Mouse (Mus musculus) limb, embryonic 13.5 days (tissue): Measurements from ENCODE around the gene Gjd3. TPM values are rescaled to one million over a fixed set of nuclear protein-coding genes. Genes with fewer than 3 reads are reported as not detected.
A peak's percentile ranks its signal among the peaks of the same experiment; 100 is the strongest.

Experiments used
- ATAC-seq: fragments of 200-750 bp; cut with Nextera tagmentation; 2 replicates; pipeline ENCODE4 v1.8.0; 2017; ENCODE audit warnings: low read depth, moderate number of reproducible peaks, moderate TSS enrichment; ENCODE audit not compliant: low FRiP score
- H3K27ac ChIP-seq: fragments of 300-500 bp; sonication (generic); 2 replicates; pipeline ENCODE4 v1.5.1; 2015; ENCODE audit warnings: inconsistent platforms, mild to moderate bottlenecking, moderate library complexity
- H3K27me3 ChIP-seq: fragments of 300-500 bp; sonication (generic); 2 replicates; pipeline ENCODE4 v1.6.1; 2015; ENCODE audit warnings: mild to moderate bottlenecking, inconsistent platforms
- H3K36me3 ChIP-seq: fragments of 300-500 bp; sonication (generic); 2 replicates; pipeline ENCODE4 v1.6.1; 2015; ENCODE audit warnings: inconsistent platforms, mild to moderate bottlenecking, moderate library complexity
- H3K4me1 ChIP-seq: fragments of 300-500 bp; sonication (generic); 2 replicates; pipeline ENCODE4 v1.6.1; 2015; ENCODE audit warnings: inconsistent platforms
- H3K4me2 ChIP-seq: fragments of 300-500 bp; sonication (generic); replicated peaks from 2 replicates; pipeline ENCODE4 v1.6.1; 2015; ENCODE audit warnings: inconsistent platforms, mild to moderate bottlenecking, moderate library complexity
- H3K4me3 ChIP-seq: fragments of 300-500 bp; sonication (generic); 2 replicates; pipeline ENCODE4 v1.5.1; 2015; ENCODE audit warnings: moderate library complexity, mild to moderate bottlenecking, inconsistent platforms
- H3K9ac ChIP-seq: fragments of 300-500 bp; sonication (generic); 2 replicates; pipeline ENCODE4 v1.6.1; 2015; ENCODE audit warnings: mild to moderate bottlenecking, inconsistent platforms
- H3K9me3 ChIP-seq: fragments of 300-500 bp; sonication (generic); 2 replicates; pipeline ENCODE4 v1.6.1; 2016; ENCODE audit warnings: inconsistent platforms
- WGBS: fragments of 180-500 bp; shearing (Covaris S2); methylation state at CpG from one replicate; pipeline ENCODE4 v1.1.7; 2015; 5-methylcytosine and 5-hydroxymethylcytosine counted together
- polyA plus RNA-seq: library from polyadenylated mRNA; unstranded; fragments of >200 nt; fragmentation: Nextera tagmentation; extraction: Ambion mirVana; gene quantifications from 2 replicates; pipeline ENCODE4 v1.2.1, GENCODE M21; 2015

Gjd3 gene
- 0.41 and 0.78 TPM in 2 replicates for polyA plus RNA-seq

DNA sequence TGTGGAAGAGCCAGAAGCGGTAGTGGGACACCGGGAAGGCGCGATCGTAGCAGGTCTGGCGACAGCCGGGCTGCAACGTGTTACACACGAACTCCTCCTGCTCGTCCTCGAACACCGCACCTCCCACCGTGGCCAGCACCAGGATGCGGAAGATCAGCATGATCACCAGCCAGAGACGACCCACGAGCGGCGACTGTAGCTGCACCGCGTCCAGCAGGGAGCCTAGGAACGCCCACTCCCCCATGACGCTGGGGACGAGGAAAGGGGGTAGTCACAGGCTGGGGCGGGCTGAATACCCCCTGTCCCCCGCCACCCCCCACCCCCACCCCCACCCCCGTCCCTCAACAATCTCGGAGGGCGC is at the start of gene Gjd3:
TSS of gene Gjd3 (minus strand) at position 244 of the 361 bp plus-strand sequence.
- Histone ChIP-seq H3K36me3 (no peaks in the 10 kb centered on the region), H3K9ac (peak within 1 kb of the TSS; percentile 71), H3K27me3 (peaks cover 14% of the 10 kb centered on the region), H3K4me2 (peak within 1 kb of the TSS; percentile 96), H3K9me3 (no peaks in the 10 kb centered on the region), H3K27ac (peak within 1 kb of the TSS; percentile 28; the same call in 1 of the 2 replicates), H3K4me3 (peak within 1 kb of the TSS; percentile 63), H3K4me1 (peaks cover 25% of the 10 kb centered on the region)
- no peak for ATAC-seq
- 2% methylated on average over 28 of the region's 28 CpGs for WGBS

DNA sequence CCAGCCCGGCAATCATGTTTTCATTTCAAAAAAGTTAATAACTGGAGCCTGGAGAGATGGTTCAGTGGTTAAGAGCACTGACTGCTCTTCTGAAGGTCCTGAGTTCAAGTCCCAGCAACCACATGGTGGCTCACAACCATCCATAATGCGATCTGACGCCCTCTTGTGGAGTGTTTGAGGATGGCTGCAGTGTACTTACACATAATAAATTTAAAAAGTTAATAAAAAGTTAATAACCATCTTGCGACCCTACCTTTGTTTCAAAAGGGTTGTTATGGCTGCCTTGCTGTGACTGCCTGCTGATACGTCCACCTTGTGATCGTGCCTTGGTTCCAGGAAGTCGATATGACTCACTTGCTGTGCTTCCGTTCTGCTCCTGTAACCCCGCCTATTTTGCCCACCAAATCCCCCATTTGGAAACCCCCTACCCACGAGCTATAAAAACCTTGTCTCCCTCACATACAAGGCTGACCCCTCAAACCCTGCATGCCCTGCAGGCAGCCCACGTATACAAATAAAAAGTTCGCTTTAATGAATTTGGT is 44.2 kb upstream of the Gjd3 start:
- 78% methylated on average over 12 of the region's 12 CpGs for WGBS
- Histone ChIP-seq H3K4me3 (no peak overlapping the region), H3K27ac (no peak overlapping the region), H3K27me3 (no peaks in the 10 kb centered on the region), H3K9me3 (no peaks in the 10 kb centered on the region), H3K4me1 (peaks cover 22% of the 10 kb centered on the region), H3K4me2 (no peak overlapping the region), H3K36me3 (peaks cover 2% of the 10 kb centered on the region; the same call in 1 of the 2 replicates), H3K9ac (no peak overlapping the region)
- ATAC-seq, result no peak

DNA sequence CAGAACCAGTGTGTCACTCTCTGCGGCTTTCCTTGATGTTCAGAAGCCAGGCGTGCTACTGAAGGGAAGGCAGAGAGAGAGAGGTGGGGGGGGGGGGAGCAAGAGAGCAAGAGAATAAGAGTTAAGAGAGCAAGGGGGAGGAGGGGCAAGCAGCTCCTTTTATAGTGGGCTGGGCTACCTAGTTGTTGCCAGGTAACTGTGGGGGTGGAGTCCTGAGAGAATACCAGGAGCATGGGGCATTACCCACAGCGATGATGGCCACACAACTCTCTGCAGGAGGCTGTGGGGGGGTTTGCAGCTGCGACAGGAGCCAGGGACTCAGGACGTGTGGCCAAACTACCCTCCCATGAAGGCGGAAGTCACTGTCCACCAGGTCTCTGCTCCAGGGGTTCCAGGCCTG is 43.1 kb upstream of the Gjd3 start:
- H3K9ac ChIP-seq, result no peak overlapping the region
- WGBS, result 84% methylated on average over 6 of the region's 6 CpGs
- ATAC-seq, result no peak
- no peak overlapping the region for H3K27ac ChIP-seq
- no peaks in the 10 kb centered on the region for H3K9me3 ChIP-seq
- H3K4me1 ChIP-seq, result peaks cover 28% of the 10 kb centered on the region
- H3K4me3 ChIP-seq, result no peak overlapping the region
- H3K36me3 ChIP-seq, result peaks cover 12% of the 10 kb centered on the region
- H3K27me3 ChIP-seq, result no peaks in the 10 kb centered on the region
- no peak overlapping the region for H3K4me2 ChIP-seq

DNA sequence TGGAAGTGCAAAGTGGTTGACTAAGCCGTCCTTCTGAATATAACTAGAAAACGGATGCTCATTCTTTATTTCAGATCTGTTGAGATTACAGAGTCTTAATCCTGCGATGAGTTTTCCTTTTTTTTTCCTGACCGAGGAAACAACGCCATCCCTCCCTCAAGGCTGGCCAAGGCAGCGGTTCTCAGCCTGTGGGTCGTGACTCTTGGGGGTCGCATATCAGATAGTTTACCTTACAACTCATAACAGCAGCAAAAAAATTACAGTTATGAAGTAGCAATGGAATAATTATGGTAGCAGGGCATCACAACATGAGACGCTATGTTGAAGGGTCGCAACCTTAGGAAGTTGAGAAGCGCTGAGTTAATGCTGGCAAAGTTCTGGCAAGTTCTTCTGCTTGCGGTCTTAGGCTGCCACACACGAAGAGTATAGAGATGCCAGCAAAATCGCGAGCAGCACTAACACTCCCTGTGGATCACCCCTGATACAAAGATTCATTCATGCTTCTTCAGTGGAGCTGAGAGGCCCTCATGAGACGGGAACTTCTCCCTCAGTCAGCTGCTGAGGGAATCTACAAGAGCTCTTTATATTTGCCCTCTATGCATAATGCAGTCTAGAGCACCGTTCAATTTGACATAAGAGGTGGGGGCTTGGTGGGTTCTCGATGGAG is 41.8 kb upstream of the Gjd3 start:
- Histone ChIP-seq H3K4me2 (peak overlapping the region; percentile 63), H3K4me3 (peak overlapping the region; percentile 80), H3K9me3 (no peaks in the 10 kb centered on the region), H3K9ac (no peak overlapping the region), H3K27ac (peak overlapping the region; percentile 63), H3K27me3 (no peaks in the 10 kb centered on the region), H3K4me1 (peaks cover 29% of the 10 kb centered on the region), H3K36me3 (peaks cover 22% of the 10 kb centered on the region)
- WGBS, result 44% methylated on average over 18 of the region's 18 CpGs
- peak; percentile 17; the same call in 1 of the 2 replicates for ATAC-seq

DNA sequence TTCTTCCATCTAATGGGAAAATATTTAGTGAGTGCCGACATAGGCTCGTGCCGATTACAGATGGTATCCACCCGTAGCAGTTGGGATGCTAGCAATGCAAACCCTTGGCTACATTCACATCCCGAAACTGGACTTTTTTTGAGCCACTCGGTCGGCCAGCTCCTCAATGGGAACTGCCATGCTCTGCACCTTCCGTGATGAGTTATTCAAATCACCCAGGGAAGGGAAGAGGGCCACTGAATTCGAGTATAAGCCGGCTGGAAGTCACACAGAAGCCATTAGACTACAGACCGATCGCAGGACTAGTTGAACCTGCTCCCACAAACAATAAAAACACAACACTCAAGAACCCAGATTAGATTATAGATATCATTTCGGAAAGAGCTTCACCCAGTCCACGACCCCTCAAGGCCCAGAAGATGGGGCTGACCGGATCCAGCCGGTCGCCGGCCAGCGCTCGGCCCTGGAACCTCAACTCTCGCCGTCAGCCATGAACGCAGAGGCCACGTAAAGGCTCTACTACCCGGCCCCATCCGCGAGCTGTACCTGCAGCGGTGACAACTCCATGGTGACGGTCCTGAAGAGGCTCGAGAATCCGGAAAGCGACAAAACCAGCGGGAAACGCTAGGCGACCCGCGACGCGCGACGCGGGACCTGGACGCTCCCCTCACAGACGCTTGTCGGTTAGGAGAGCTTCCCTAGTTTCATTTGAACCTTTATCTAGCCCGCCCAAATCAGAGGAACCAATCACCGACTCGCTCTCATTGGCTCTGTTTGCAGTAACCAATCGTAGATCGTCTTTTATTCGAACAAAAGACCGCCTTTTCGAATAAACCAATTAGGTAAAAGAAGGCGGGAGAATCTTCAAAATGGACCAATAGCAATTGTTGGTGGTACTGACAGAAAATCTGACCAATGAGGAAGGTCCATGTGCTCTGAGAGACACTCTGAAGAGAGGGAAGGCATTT is 41.0 kb upstream of the Gjd3 start, which contains the start of gene Top2a:
TSS of gene Top2a (minus strand) at position 690 of the 968 bp plus-strand sequence.
- peaks cover 29% of the 10 kb centered on the region for H3K4me1 ChIP-seq
- no peaks in the 10 kb centered on the region for H3K27me3 ChIP-seq
- peak within 1 kb of the TSS; percentile 80 for H3K4me3 ChIP-seq
- WGBS, result under 1% methylated on average over 54 of the region's 54 CpGs
- H3K27ac ChIP-seq, result peak within 1 kb of the TSS; percentile 63
- H3K9ac ChIP-seq, result peak within 1 kb of the TSS; percentile 88
- peak within 1 kb of the TSS; percentile 79 for H3K4me2 ChIP-seq
- no peaks in the 10 kb centered on the region for H3K9me3 ChIP-seq
- ATAC-seq, result peak; percentile 97
- H3K36me3 ChIP-seq, result peaks cover 25% of the 10 kb centered on the region

DNA sequence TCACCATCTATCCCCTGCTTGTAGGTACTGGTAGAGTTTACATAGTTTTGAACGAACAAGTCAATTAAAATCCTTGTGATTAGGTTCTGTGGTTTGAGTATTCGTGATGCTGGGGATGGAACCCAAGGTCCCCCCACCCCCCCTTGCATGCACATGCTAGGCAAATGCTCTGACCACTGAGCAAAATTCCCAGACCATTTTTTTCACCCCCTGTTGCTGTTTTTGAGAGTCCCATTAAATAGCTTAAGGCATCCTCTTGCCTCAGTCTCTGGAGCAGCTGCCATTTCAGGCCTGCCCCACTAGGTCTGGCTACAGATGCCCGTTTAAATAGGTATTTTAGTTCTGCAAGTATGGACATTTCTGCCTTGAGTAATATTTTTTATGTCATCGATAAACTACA is 40.3 kb upstream of the Gjd3 start:
- peak overlapping the region; percentile 88 for H3K9ac ChIP-seq
- H3K27me3 ChIP-seq, result no peaks in the 10 kb centered on the region
- peaks cover 31% of the 10 kb centered on the region for H3K36me3 ChIP-seq
- 6% methylated on average over 4 of the region's 4 CpGs for WGBS
- H3K4me2 ChIP-seq, result peak overlapping the region; percentile 79
- H3K4me3 ChIP-seq, result peak overlapping the region; percentile 80
- no peak overlapping the region for H3K27ac ChIP-seq
- H3K9me3 ChIP-seq, result no peaks in the 10 kb centered on the region
- ATAC-seq, result no peak
- H3K4me1 ChIP-seq, result peaks cover 29% of the 10 kb centered on the region

DNA sequence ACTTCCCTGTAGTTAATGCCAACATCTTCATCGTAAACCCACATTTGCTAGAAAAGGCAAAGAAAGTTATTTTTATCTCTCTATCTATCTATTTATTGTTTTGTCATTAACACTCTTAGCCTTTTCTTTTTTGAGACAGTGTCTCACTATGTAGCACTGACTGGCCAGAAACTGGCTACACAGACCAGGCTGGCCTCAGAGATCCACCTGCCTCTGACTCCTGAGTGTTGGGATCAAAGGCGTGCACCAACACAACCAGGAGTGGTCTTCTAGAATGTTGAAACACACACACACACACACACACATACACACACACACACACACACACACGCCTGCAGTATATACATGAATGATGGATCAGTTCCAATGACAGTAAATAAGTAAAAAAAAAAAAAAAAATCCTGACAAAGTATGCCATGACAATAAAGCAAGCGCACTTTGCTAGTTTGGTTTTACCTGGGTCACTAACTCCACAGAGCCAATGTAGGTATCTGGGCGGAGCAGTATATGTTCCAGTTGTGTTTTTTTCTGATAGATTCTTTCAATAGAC is 39.6 kb upstream of the Gjd3 start:
- ATAC-seq, result no peak
- Histone ChIP-seq H3K4me2 (peak overlapping the region; percentile 79), H3K9ac (peak overlapping the region; percentile 88), H3K9me3 (no peaks in the 10 kb centered on the region), H3K27ac (no peak overlapping the region), H3K4me1 (peaks cover 29% of the 10 kb centered on the region), H3K27me3 (no peaks in the 10 kb centered on the region), H3K36me3 (peaks cover 37% of the 10 kb centered on the region), H3K4me3 (peak overlapping the region; percentile 80)
- WGBS, result 86% methylated on average over 5 of the region's 5 CpGs

DNA sequence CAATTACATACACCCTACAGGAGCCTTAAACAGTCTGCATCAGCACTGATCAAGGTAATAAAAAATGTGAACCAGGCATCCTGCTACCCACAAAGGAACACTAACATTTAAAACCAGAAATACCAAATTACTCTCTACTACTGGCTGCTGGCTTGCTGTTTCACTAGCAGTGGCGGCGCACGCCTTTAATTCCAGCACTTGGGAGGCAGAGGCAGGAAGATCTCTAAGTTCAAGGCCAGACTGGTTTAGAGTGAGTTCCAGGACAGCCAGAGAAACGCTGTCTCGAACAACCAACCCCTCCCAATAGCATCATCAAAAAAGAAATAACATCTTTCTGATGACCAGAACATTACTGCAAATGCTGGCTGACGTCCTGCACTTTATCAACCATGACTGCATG is 37.0 kb upstream of the Gjd3 start:
- Histone ChIP-seq H3K36me3 (peaks cover 62% of the 10 kb centered on the region), H3K27ac (no peak overlapping the region), H3K4me2 (no peak overlapping the region)

DNA sequence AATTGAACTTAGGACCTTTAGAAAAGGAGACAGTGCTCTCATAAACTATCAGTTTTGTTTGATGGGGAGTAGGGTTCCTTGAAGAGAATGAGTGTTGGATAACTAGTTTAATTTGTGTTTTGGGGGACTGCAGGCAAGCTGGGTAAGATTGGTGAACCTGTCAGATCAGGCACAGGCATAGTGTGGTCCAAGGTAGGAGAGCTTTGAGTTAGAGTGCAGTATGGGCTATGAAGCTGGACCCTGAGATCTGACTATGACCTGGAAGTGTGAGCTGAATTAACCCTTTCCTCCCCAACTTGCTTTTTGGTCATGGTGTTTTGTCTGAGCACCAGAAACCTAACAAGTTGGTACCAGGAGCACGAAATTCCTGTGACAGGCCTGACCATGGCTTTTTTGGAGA is 31.0 kb upstream of the Gjd3 start:
- Histone ChIP-seq H3K4me2 (no peak overlapping the region), H3K9ac (no peak overlapping the region), H3K36me3 (peaks cover 96% of the 10 kb centered on the region), H3K27me3 (no peaks in the 10 kb centered on the region), H3K27ac (no peak overlapping the region), H3K4me1 (no peaks in the 10 kb centered on the region), H3K9me3 (no peaks in the 10 kb centered on the region), H3K4me3 (no peak overlapping the region)
- 82% methylated on average over 1 of the region's 1 CpGs for WGBS
- ATAC-seq, result no peak

More for the DNA sequence above, 37.0 kb upstream of the Gjd3 start:
- Histone ChIP-seq H3K27me3 (no peaks in the 10 kb centered on the region), H3K9me3 (no peaks in the 10 kb centered on the region), H3K4me3 (no peak overlapping the region), H3K9ac (no peak overlapping the region), H3K4me1 (peaks cover 27% of the 10 kb centered on the region)
- ATAC-seq, result no peak
- WGBS, result 95% methylated on average over 6 of the region's 6 CpGs

DNA sequence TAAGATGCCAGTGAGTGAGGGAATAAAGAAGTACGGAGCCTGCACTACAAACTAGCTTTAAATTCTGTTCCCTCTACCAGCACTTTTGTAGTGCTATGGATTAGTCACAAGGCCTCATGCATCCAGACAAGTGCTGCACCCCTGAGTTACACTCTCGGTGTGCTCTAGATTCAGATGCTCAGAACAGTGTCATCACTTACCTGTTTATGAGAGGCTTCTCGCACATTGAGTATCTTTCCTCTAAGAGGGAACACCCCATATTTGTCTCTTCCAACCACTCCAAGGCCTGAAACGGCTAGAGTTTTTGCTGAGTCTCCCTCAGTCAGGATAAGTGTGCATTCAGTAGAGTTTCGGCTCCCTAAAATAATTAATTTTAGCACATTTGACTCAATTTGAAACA is 27.9 kb upstream of the Gjd3 start:
- ATAC-seq, result no peak
- H3K9me3 ChIP-seq, result no peaks in the 10 kb centered on the region
- H3K27ac ChIP-seq, result no peak overlapping the region
- H3K27me3 ChIP-seq, result no peaks in the 10 kb centered on the region
- H3K4me1 ChIP-seq, result no peaks in the 10 kb centered on the region
- no peak overlapping the region for H3K4me2 ChIP-seq
- no peak overlapping the region for H3K9ac ChIP-seq
- no peak overlapping the region for H3K4me3 ChIP-seq
- H3K36me3 ChIP-seq, result peaks cover 94% of the 10 kb centered on the region
- 95% methylated on average over 5 of the region's 5 CpGs for WGBS

DNA sequence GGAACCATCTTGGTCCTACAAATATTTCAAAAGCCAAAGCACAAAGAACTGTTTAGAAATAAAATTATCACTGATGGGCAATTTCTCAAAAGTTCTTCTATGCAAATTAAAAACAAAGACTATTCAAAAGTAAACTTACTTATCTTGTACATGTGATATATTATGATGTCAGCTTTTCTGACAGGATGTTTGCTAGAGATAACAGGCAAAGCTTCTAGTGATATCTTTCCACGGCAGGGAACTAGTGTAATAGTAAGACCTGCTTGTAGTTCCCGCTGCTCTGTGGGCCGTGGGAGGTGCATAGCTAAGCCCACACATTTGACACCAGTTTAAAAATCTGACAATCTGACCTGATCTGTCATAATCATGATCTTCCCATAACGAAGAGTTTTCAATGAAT is 27.3 kb upstream of the Gjd3 start:
- Histone ChIP-seq H3K9me3 (no peaks in the 10 kb centered on the region), H3K4me1 (no peaks in the 10 kb centered on the region), H3K27me3 (no peaks in the 10 kb centered on the region), H3K4me3 (no peak overlapping the region), H3K27ac (no peak overlapping the region), H3K4me2 (no peak overlapping the region), H3K9ac (no peak overlapping the region), H3K36me3 (peaks cover 94% of the 10 kb centered on the region)
- 89% methylated on average over 4 of the region's 4 CpGs for WGBS
- no peak for ATAC-seq

DNA sequence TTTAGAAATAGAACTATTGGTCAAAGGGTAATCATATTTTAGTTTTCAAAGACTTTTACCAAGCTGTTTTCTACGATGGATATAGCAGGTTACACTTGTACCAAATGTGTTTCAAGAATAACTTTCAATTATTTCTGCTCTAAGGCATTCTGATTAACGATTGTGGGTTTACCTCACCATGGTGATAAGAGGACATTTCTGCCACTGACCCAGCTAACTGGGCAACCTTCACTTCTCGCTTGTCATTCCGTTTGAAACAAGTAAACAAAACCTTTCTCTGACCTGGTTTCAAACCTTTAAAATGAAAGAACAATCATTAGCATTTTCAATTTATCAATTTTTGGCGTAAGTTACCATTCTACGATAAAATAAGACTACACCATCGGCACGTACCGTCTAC is 24.0 kb upstream of the Gjd3 start:
- Histone ChIP-seq H3K27ac (no peak overlapping the region), H3K36me3 (peaks cover 92% of the 10 kb centered on the region), H3K9ac (no peak overlapping the region), H3K4me2 (no peak overlapping the region), H3K4me3 (no peak overlapping the region), H3K9me3 (no peaks in the 10 kb centered on the region), H3K27me3 (no peaks in the 10 kb centered on the region), H3K4me1 (no peaks in the 10 kb centered on the region)
- ATAC-seq, result no peak
- WGBS, result 95% methylated on average over 9 of the region's 9 CpGs
